Mouse (Mus musculus): Measurements from ENCODE around the gene Lrp2.

DNA sequence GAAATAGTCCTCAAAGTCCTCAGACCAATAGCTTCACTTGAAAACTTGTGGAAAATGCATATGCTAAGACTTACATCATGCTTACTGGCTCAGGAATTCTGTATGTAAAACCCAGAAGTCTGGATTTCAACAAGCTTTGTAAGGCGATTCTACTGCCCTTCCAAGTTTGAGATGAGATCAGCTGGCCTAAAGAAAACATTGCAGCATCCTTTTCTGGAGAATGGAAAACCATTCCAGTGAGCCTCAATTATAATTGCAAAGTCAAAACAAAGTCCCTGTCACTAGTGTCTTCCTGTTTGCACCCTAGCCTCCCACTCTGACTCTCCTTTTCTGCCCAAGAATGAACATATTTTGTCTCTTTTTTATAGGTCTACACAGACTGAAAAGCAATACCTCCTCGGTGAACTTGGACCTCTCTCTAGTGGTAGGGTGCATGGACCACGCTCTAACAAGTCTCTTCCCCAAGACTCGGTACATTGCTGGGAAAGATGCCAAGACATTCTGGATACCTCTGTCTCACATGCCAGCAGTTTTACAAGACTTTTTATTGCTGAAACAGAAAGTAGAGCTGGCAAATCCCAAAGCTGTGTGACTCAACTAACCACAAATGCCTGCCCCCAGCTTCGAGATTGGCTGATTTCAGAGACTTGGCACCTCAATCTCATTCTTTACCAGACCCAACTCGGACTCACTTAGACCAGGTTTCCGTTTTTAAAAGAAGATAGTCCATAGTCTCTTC is 184.8 kb downstream of the Lrp2 start:
- TF ChIP-seq POLR2A (IDR thresholded peaks at IDR 0.05; ENCODE audit: insufficient read depth, low read length) (no peak), CTCF (IDR thresholded peaks at IDR 0.05; ENCODE audit: low read depth, low read length) (no peak), EP300 (IDR thresholded peaks at IDR 0.05; ENCODE audit: insufficient read depth, low read depth, low read length) (no peak)

All from ES-Bruce4 (cell line).